Mouse (Mus musculus): Measurements from ENCODE around the gene Asl. TPM values are rescaled to one million over a fixed set of nuclear protein-coding genes. Genes with fewer than 3 reads are reported as not detected.

Asl gene
- 100 to 1,000 TPM; 149 to 165 TPM for total RNA-seq (2021)
- long read RNA-seq, experiment 1, transcript Asl-205 (17 exons, 1,824 nt): major isoform, 69 of 168 reads
- long read RNA-seq, experiment 1, transcript Asl-203 (16 exons, 2,413 nt): minor isoform, 48 of 168 reads
- long read RNA-seq, experiment 1, partial matches to known transcripts: 10 of 168 reads
- long read RNA-seq, experiment 1, other reads (novel, unspliced or antisense): 41 of 168 reads
- long read RNA-seq, experiment 2, transcript Asl-203 (16 exons, 2,413 nt): major isoform, 65 of 204 reads
- long read RNA-seq, experiment 2, transcript Asl-205 (17 exons, 1,824 nt): major isoform, 65 of 204 reads
- long read RNA-seq, experiment 2, partial matches to known transcripts: 27 of 204 reads
- long read RNA-seq, experiment 2, other reads (novel, unspliced or antisense): 46 of 204 reads

DNA sequence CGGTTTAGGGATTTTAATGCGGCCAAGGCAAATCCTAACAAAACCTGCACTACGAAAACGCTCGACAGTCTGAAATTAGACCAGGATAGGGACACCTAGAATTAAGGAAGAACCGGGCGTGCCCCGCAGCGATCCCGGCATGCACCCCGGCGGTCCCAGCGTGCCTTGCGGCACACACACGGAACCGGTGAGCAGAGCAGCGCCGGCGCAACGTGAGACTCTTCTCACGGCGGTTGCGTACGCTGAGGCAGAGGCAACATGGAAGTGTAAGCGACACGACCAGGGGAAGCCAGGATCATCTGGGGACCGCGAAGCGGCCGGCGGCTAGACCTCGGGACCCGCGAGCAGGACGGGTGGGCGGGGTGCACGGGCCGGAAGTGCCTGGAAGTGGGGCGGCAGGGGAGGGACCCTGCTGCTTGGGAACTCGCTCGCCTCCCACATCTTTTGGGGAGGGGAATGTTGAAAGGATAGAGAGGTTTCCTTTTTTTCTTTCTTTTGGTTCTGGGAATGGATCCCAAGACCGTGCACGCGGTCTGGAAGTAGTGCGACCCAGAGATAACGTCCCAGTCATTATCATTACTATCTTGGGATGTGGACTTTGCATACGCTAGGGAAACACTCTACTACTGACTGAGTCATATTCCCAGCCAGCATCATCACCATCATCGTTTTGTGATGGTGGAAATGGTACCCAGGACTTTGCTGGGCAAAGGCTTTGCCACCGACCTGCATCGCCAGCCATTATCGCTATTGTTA lies at the start of gene Asl, which contains the start of gene Crcp:
Asl (minus strand) TSS at position 106 of the 756 bp plus-strand sequence.
Crcp (plus strand) TSS at position 149 of the 756 bp plus-strand sequence.
- peak; percentile 63 to 76 for DNase-seq (ENCODE audit: low spot score in 2 of 2)

GRCm38 (mm10) chr5:130078834-130079156 lies 49.7 kb upstream of the Asl start:
- DNase-seq (ENCODE audit: low spot score in 2 of 2): no peak

- no peak for DNase-seq (ENCODE audit: low spot score in 2 of 2)
Measured at GRCm38 (mm10) chr5:130078096-130078833, 49.2 kb upstream of the Asl start.

DNA sequence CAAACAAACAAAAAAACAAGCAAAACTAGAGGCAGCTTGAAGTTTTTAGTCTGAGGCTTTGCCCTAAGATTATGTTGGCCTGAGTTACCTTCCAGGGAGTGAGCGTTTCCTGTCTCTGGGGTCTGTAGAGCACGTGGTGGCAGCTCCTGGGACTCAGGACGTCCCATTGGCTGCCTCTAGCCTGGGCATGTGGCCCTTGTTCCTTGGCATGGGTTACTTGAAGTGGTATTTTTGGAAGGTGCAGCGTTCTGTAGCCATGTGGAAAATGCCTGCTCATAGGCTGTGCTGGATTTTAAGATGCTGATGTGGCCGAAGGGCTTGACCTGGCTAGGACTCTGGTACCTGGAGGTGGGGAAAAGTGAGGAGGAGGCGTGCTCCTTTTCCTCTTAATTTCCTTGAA lies 47.3 kb upstream of the Asl start:
- no peak for DNase-seq (ENCODE audit: low spot score in 2 of 2)

- DNase-seq (ENCODE audit: low spot score in 2 of 2): no peak
Measured at GRCm38 (mm10) chr5:130074491-130074890, 45.4 kb upstream of the Asl start.

DNA sequence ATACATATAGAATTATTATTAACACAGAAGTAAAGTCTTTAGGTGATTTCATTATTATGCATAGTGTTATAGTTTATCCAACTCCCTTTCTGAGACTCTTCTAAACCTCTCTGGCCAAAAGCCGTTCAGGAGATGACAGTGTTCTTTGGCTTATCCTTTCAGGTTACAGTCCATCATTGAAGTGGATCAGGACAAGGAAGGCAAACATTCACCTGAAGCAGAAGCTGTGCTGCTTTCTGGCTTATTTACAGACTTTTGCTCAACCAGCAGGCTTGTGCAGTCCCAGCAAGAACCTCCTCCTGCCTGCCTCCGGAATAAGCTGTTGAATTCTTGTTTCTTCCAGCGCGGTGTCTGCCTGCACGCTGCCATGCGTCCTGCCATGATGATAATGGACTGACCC lies 44.0 kb upstream of the Asl start, which contains the start of gene Tpst1:
Tpst1 (plus strand) TSS at position 301 of the 400 bp plus-strand sequence.
- no peak for DNase-seq (ENCODE audit: low spot score in 2 of 2)

DNA sequence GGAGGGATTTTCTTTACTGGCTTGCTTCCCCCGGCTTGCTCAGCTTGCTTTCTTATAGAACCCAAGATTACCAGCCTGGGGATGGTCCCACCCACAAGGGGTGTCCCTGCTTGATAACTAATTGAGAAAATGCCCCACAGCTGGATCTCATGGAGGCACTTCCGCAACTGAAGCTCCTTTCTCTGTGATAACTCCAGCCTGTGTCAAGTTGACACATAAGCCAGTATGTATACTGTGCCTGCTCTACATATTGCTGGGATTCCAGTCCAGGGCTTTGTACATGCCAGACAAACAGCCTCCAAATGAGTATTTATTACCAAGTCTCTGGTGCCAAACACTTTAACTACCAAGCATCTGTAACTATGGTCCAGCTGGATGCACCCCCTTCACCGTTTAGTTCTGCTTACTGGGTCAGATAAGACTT lies 38.8 kb upstream of the Asl start:
- DNase-seq (ENCODE audit: low spot score in 2 of 2): no peak

DNA sequence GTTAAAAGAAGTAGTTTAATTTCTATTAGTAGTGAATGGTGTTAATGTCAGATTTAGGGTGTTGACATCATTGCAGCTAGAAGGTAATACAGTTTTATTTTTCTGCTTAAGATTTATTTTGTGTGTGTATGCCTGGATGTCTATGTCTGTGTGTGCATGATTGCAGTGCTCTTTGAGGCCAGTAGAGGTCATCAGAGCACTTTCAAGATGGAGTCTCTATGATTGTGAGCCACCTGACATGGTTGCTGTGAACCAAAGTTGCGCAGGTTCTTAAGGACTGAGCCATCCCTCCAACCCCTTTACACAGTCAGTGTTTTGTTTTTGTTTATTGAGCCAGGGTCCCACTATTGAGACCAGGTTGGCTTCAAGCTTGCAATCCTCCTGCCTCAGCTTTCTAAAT lies 36.5 kb upstream of the Asl start:
- DNase-seq (ENCODE audit: low spot score in 2 of 2): no peak

DNA sequence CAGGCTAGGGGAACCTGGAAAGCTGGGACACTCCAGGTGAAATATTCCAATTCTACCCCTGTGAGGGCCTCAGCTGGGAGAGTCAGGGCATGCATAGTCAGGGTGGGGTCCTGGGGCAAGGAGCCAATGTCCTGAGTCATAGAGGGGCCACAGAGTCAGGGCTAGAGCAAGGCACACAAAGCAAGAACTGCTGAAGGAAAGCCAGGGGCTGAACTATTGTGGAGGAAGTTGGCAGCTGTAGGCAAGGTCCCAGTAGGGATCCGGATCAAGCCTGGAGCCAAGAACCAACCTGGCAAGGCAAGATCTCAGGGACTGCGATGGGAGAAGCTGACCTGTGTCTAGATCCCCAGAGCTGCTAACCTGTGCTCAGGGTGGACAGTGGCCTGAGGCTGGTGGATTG lies 34.7 kb upstream of the Asl start:
- no peak for DNase-seq (ENCODE audit: low spot score in 2 of 2)

DNA sequence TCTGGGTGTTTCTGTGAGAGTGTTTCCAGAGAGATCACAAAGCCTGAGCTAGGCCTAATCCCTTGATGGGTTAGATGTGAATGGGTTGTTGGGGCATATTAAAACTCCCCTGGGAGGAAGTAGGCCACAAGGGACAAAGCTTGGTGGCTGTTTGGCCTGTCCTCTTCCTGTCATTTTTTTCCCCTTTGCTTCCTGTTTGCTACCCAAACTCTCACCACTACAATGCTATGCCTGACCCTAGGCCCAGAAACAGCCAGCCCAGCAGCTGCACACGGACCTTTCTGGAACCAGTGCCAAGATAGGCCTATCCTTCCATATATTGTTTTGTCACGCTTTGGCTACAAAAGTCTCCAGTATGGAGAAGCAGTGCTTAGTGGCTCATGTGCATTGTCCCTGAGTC lies 33.0 kb upstream of the Asl start:
- no peak for DNase-seq (ENCODE audit: low spot score in 2 of 2)

DNA sequence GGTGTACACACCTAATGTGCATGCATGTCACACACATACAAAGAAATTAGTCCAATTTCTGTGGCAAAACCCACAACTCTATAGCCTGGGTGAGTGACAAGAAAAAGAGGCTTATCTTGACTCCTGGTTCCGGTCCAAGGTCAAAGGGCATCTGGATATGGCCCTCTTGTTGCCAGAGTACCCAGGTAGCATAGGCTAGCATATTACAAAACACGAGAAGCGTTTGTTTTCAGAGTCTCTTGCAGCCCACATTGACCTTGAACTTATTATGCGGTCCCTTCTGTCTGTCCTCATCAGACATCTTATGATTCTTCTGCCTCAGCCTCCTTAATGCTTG lies 31.2 kb upstream of the Asl start:
- DNase-seq (ENCODE audit: low spot score in 2 of 2): no peak

- DNase-seq (ENCODE audit: low spot score in 2 of 2): no peak
Measured at GRCm38 (mm10) chr5:130059413-130060328, 30.6 kb upstream of the Asl start.

- no peak for DNase-seq (ENCODE audit: low spot score in 2 of 2)
Measured at GRCm38 (mm10) chr5:130056303-130056702, 27.3 kb upstream of the Asl start.

DNA sequence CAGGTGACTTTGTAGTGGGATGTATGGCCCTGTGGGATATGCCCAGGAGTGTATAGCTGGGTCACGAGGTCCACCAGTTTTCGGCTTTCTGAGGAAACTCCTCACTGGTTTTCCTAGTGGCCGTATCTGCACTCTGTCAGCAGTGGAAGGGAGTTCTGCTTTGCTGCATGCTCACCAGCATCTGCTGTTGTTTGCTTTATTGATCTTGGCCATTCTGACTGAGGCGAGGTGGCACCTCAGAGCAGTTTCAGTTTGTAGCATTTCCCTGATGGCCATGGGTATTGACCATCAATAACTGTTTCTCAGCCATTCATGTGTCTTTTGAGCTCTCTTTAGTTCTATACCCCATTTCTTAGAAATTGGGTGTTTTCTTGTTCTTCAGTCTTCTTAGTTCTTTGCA lies 26.6 kb upstream of the Asl start:
- DNase-seq (ENCODE audit: low spot score in 2 of 2): no peak

DNA sequence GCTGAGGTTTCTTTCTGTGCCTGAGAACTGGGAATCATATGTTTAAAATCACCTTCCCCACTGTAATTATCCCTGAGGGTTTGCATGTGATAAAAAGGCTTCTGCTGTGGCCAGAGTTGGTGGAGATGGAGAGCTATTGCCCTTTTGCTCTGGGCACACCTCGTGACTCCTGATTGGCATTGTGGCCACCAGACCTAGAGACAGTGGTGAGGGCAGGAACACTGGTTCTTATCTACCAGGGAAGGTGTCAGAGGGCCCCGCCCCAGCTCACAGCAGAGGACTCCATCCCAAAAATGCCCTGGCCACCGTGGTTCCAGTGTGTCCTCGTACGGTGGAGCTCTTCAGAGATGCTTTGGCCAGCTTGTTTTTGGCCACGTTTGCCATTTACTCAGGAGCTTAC lies 23.9 kb upstream of the Asl start:
- no peak for DNase-seq (ENCODE audit: low spot score in 2 of 2)

DNA sequence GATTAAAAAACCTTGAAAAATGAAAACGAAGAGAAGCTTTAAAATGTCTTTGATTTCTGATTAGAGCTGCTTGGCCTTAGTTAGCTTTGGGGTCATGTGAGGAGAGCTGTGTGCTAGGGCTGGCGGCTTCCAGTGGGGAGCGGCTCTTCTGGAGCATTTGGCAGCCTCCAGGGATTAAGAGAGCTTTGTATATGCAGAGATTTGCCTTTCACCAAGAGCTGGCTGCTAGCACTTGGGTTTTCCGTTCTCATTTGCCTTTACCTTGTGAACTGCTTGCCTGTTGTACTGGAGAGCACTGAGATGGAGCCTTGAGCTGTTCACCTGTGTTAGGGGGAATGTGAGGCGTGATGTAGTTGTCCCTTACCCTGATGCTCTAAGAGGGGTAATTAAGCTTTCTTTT lies 23.5 kb upstream of the Asl start:
- no peak for DNase-seq (ENCODE audit: low spot score in 2 of 2)

- DNase-seq (ENCODE audit: low spot score in 2 of 2): no peak
Measured at GRCm38 (mm10) chr5:130051073-130051860, 22.2 kb upstream of the Asl start.

DNA sequence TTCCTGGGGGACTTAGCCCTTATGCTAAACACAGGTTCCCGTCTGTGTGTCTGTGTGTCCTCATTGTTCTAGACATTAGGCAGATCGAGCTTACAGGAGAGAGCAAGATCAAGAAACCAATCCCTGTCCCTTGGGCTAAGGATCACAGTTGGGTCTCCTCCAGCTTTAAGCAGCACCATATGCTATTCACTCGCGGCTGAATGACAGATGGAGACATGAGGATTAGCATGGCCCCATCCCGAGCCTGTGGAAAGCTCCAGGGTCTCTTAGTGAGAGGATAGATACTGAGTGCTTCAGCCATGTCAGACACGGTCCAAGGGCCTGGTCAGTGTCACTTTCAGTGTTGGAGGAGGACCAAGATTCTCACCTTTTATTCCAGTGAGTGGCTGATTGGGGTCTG lies 21.4 kb upstream of the Asl start:
- DNase-seq (ENCODE audit: low spot score in 2 of 2): no peak

GRCm38 (mm10) chr5:130048786-130049520 lies 19.9 kb upstream of the Asl start:
- no peak for DNase-seq (ENCODE audit: low spot score in 2 of 2)
